Mouse (Mus musculus): Measurements from ENCODE around the gene Atp5mpl.

DNA sequence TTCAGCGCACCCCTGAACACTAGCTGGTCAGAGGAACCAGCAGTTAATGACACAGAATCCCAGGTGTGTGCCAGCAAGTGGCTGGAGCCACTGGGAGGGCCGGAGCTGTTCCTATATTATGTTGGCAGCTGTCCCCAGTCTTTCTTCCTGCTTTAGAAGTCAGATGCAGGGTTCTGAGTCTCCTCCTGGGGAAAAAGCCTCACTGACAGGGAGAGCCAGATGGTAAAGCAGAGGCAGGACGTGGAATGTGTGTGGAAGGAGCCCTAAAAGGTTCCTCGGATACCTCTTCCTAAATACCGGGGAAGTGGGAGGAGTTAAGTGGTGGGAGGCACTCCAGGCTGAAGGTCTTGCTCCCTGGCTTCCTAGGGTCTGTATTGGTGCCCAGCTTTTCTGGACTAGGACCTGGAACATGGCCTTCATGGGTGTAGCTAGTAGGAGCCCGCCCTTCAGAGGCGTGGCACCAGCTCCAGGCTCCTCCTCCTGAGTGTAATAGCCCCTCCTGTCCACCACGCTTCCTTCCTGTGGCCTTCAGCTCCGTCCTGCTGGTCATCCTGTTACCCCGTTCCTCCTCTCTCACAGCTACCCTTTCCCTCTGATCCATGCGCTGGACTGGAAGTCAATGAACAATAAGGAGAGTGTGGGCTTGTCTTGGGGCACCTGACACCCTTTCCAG, 33.6 kb downstream of the Atp5mpl start:
- TF ChIP-seq CTCF (IDR thresholded peaks at IDR 0.05; ENCODE audit: low read depth) (peak; percentile 38), EP300 (optimal IDR thresholded peaks at IDR 0.05) (no peak)
